Mouse (Mus musculus) activated CD4-positive, CD25-positive, alpha-beta regulatory T cell (primary cell): ENCODE measurements around the gene Tacc2. TPM values are rescaled to one million over a fixed set of nuclear protein-coding genes. Genes with fewer than 3 reads are reported as not detected.

Experiments
- polyA plus RNA-seq, 2 experiments: library from polyadenylated mRNA; unstranded; fragments of 100-300 nt; shearing (Covaris generic); gene quantifications; one replicate each; pipeline ENCODE4 v1.2.1; 2017

Tacc2 gene
- polyA plus RNA-seq, result 1 to 10 TPM; 7.9 to 8.0 TPM

GRCm38 (mm10) chr7:130577388-130578003 is at the start of gene Tacc2:
TSS of gene Tacc2 (plus strand) at chr7:130577438.

GRCm38 (mm10) chr7:130572821-130573220 is 4.4 kb upstream of the Tacc2 start, which contains the start of gene Nsmce4a:
TSS of gene Nsmce4a (minus strand) at chr7:130573118.

GRCm38 (mm10) chr7:130773914-130774630 is 196.8 kb downstream of the Tacc2 start, which contains the start of gene Btbd16:
TSS of gene Btbd16 (plus strand) at chr7:130774069.

Other genes with a start within 250 kb of the Tacc2 start
- gene Ate1, start 57.1 kb upstream of the Tacc2 start, polyA plus RNA-seq, result 10 to 100 TPM; 44.7 to 56.4 TPM
- gene Nsmce4a, start 4.3 kb upstream of the Tacc2 start, polyA plus RNA-seq, result 100 to 1,000 TPM; 165 to 204 TPM
- 1 to 10 TPM; 2.6 to 2.7 TPM for gene Btbd16, start 196.6 kb downstream of the Tacc2 start, polyA plus RNA-seq